Mouse (Mus musculus): ENCODE measurements around the gene Lrguk. TPM values are rescaled to one million over a fixed set of nuclear protein-coding genes. Genes with fewer than 3 reads are reported as not detected.

Gene Lrguk
- total RNA-seq, 2 experiments from 2014 or later: 2.9 to 3.3 TPM

DNA sequence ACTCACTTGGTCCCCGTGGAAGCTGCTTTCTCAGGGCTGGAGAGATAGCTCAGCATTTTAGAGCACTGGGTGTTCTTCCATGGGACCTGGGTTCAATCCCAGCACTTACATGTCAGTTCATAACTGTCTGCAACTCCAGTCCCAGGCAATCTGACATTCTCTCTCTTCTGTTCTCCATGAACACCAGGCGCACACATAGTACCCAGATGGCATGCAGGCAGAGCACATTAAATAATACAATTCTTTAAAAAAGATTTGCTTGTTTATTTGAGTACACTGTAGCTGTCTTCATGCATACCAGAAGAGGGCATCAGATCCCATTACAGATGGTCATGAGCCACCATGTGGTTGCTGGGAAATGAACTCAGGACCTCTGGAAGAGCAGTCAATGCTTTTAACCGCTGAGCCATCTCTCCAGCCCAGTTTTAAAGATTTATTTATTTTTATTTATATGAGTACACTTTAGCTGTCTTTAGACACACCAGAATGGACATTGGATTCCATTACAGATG is 44.7 kb downstream of the Lrguk start:
- TF ChIP-seq CTCF (IDR thresholded peaks at IDR 0.05): peak; percentile 23; the same call in 1 of the 2 replicates
- no peak overlapping the region for H3K4me3 ChIP-seq
- H3K27ac ChIP-seq: no peak overlapping the region
- intact Hi-C loops (cut with DNase I): no loop called here
- DNase-seq (ENCODE audit: extremely low spot score in 1 of 2, low spot score in 2 of 2): no peak

DNA sequence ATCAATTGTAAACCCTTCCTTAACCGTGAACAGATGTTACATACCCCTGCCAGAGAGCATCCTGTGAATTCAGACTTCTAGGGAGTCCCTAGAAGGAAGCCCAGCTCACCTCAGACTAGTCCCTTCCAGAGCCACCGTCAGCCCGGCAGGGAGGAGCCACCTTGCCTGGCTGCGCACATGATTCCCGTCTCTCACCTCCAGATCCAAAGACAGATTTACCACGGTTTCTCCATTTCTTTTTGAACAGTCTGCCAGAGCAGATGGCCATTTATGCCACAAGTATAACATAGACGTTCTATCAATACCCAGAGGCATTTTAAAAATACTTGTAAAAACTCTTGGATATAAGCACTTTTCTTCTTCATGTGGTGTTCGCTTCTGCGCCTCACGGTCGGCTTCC is 46.3 kb downstream of the Lrguk start:
- no peak for DNase-seq (ENCODE audit: extremely low spot score in 1 of 2, low spot score in 2 of 2)
- Histone ChIP-seq H3K4me3 (no peak overlapping the region), H3K27ac (no peak overlapping the region)
- intact Hi-C loops (cut with DNase I): no loop called here
- TF ChIP-seq CTCF (IDR thresholded peaks at IDR 0.05): no peak

DNA sequence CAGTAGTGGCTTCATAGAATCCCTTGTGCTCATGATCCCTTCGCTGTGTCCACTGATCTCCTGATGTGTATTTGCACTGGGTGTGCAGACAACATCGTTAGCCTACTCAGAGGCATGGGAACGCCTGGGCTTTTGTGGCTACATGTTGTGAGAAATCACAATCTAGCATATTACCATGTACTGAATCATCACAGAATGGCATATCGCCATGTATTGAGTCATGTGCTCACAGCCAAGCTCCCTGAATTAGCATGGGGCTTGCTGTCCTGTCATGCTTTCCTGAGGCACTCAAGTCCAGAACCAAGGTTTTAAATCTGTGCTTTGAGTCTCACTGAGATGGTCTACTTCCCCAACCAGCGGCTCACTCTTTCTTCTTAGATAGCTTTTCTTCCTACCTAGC is 54.2 kb downstream of the Lrguk start:
- intact Hi-C loops (cut with DNase I): no loop called here
- TF ChIP-seq CTCF (IDR thresholded peaks at IDR 0.05): no peak
- H3K27ac ChIP-seq: no peak overlapping the region
- H3K4me3 ChIP-seq: no peak overlapping the region
- no peak for DNase-seq (ENCODE audit: extremely low spot score in 1 of 2, low spot score in 2 of 2)

DNA sequence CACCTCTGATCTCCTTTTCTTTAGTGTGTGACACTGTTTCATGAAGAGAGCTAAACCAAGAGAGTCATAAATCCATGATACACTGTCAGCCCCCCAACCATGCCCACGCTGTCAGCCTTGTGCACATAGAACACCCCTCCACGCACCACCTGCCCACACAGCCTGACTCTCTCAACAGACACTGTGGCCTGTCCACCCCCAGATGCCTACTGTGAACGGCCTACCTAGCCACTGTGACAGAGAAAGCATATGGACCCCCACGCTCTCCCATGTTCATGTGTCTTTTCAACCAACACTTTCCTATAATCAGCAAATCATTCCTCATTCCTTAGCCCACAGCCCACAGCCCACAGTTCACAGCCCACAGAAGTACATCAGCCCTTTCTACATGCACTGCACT is 58.5 kb downstream of the Lrguk start:
- no peak for TF ChIP-seq CTCF (IDR thresholded peaks at IDR 0.05)
- DNase-seq (ENCODE audit: extremely low spot score in 1 of 2, low spot score in 2 of 2): peak in 1 of 2 experiments; percentile 14
- intact Hi-C loops (cut with DNase I): loop anchor here (5.0 kb wide), 1 partner anchor 65 kb away; no protein-coding TSS in a partner anchor
- no peak overlapping the region for H3K4me3 ChIP-seq
- no peak overlapping the region for H3K27ac ChIP-seq

DNA sequence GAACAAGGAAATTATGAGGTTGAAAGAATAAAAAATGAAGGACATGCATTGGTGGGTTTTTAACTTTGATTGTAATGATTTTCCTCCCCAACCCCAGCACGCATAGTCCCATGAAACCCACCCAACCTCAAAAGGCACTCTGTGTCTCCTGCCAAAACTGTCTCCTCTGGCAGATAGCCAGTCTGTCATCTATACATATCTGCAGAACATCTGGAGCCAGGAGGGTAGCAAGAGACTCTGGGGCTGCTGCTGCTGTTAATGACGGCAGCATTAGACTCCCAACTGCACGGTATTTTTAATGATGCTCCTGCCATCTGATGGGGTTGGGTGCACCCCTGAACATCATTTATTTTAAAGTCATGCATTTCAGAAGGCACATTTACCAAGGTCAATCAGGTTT is 59.7 kb downstream of the Lrguk start:
- Histone ChIP-seq H3K27ac (no peak overlapping the region), H3K4me3 (no peak overlapping the region)
- intact Hi-C loops (cut with DNase I): loop anchor here (5.0 kb wide), 1 partner anchor 63 kb away; no protein-coding TSS in a partner anchor
- TF ChIP-seq CTCF (IDR thresholded peaks at IDR 0.05): no peak
- no peak for DNase-seq (ENCODE audit: extremely low spot score in 1 of 2, low spot score in 2 of 2)

DNA sequence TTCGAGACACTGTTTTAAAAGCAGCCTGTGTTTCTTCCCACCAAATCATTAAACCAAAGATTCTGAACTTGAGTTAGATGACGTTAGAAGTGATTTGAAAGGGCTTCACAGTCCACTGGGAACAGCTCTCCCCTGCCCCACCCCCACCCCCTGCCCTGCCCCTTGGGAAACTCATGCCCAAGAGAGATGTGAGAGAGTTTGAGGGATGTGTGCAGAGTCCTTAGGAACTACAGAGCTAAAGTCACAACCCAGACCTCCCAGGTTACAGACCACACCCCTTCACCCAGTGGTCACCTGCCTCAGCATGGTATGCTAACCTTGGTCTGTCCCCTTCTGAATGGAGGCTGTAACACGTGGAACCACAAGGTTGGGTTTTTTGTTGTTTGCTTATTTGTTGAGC is 62.3 kb downstream of the Lrguk start:
- intact Hi-C loops (cut with DNase I): no loop called here
- H3K4me3 ChIP-seq: no peak overlapping the region
- TF ChIP-seq CTCF (IDR thresholded peaks at IDR 0.05): no peak
- DNase-seq (ENCODE audit: extremely low spot score in 1 of 2, low spot score in 2 of 2): no peak
- H3K27ac ChIP-seq: no peak overlapping the region

DNA sequence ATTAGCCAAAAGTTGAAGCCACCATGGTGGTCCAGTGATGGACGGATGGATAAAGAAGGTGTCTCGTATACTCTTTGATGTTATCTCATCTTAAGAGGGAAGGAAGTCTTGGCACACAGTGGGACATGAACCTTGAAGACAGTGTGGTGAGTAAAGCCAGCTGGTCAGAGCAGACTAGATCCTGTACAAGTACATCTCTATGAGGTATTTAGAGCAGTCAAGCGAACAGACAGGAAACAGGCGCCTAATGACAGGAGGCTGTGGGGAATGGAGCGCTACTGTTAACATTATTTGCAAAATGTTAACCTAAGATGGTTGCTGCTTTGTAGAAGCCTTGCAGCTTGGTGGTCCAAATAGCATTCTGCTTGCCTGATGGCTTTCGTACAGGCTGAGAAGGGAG is 67.0 kb downstream of the Lrguk start:
- Histone ChIP-seq H3K4me3 (no peak overlapping the region), H3K27ac (no peak overlapping the region)
- no peak for TF ChIP-seq CTCF (IDR thresholded peaks at IDR 0.05)
- intact Hi-C loops (cut with DNase I): no loop called here
- no peak for DNase-seq (ENCODE audit: extremely low spot score in 1 of 2, low spot score in 2 of 2)

DNA sequence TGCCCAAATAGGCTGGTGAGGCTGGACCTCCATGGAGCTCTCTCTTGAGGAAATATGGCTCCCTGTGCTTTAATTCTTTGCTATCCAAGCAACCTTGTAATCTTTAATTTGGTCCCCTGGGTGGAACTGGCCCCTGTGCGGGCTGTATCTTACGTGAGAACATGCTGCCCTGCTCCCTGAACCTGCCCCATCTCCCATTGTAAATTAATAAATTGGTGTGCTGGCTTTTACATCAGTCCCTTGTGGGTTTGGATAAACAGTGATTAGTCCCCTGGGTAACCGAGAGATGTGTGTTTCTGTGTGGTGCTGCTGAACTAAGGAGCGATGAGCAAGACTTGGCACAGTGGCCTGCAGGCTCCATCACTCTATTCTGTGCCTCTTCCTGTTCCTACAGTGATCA is 67.7 kb downstream of the Lrguk start:
- no peak for DNase-seq (ENCODE audit: extremely low spot score in 1 of 2, low spot score in 2 of 2)
- no peak for TF ChIP-seq CTCF (IDR thresholded peaks at IDR 0.05)
- intact Hi-C loops (cut with DNase I): no loop called here
- Histone ChIP-seq H3K27ac (no peak overlapping the region), H3K4me3 (no peak overlapping the region)

DNA sequence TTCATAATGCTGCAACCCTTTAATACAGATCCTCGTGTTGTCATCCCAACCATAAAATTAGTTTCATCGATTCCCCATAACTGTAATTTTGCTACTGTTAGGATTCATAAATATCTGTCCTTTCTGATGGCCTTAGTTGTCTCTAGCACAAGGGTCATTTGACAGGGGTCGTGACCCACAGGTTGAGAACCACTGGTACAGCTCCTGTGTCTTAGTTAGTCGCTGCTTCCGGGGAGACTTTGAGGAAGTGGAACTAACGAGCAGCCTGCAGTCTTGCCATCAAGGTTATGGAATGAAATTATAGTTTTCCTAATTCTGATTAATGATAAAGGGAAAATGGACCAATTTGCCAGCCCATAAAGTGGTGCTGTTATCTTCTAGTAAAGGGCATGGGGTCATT is 70.5 kb downstream of the Lrguk start:
- intact Hi-C loops (cut with DNase I): no loop called here
- no peak for DNase-seq (ENCODE audit: extremely low spot score in 1 of 2, low spot score in 2 of 2)
- Histone ChIP-seq H3K27ac (no peak overlapping the region), H3K4me3 (no peak overlapping the region)
- no peak for TF ChIP-seq CTCF (IDR thresholded peaks at IDR 0.05)

DNA sequence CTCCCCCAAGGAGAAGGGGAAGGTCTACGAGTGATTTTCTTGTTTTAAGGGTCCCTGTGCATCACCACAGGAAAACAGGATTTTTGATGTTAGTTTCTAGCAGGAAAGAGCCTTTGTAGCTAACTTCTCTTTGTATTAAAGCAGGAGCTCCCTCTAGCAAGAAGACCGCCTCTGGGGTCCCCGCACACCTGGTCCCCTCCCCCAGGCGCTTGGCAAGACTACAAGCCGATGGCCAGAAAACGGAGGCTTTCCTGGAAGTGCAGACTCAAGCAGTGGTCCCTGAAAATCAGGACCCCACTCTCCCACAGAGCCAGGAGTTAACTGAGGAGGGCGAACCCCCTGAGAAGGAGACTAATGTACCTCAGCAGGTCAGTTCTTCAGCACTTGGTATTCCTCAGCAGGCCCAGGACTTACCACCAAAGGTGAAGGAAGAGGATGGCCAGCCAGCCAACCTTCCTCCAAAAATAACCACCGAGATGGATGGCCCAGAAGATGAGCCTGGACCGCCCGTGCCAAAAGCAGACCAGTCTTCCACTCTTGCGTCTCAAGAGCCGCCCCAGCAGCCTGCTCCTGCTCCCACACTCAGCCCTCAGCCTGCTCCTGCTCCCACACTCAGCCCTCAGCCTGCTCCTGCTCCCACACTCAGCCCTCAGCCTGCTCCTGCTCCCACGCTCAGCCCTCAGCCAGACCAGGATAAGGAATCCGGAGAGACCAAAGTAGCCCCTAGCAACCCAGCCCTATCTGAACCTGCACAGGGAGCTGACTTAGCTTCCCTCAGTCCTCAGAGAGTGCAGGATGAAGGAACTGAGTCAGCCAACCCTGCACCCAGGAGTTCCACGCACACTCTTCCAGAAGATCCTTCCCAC is 72.5 kb downstream of the Lrguk start:
- H3K4me3 ChIP-seq: no peak overlapping the region
- no peak overlapping the region for H3K27ac ChIP-seq
- intact Hi-C loops (cut with DNase I): no loop called here
- DNase-seq (ENCODE audit: extremely low spot score in 1 of 2, low spot score in 2 of 2): no peak
- no peak for TF ChIP-seq CTCF (IDR thresholded peaks at IDR 0.05)

DNA sequence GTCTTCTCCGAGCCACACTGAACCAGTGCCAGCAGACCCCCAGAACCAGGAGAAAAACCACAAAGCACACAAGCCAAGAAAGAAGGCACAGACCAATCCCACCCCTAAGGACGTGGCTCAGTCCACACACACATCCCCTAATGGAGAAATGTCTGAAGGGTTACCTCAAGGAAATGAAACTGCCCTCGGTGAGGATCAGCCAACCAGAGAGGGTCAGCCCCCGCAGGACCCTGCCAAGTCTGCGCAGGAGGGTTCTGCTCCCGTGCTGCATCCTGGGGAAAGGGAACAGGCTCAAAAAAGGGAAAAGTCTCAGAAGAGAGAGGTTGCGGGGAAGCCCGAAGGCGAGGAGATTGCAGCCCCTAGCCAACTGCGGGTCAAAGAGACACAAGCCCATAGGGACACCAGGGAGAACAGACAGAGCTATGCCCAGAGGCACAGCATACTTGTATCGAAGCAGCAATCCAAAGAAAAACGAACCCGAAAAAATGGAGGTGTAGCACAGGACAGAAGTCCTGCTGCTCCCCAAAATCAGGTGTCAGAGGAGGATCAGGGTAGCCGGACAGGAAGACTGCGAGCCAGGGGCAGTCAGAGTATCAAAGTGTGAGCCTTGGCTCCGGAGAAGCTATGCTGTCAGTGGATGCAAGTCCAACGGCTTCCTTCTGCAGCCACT is 74.1 kb downstream of the Lrguk start:
- H3K27ac ChIP-seq: no peak overlapping the region
- no peak for TF ChIP-seq CTCF (IDR thresholded peaks at IDR 0.05)
- intact Hi-C loops (cut with DNase I): no loop called here
- DNase-seq (ENCODE audit: extremely low spot score in 1 of 2, low spot score in 2 of 2): no peak
- H3K4me3 ChIP-seq: no peak overlapping the region

DNA sequence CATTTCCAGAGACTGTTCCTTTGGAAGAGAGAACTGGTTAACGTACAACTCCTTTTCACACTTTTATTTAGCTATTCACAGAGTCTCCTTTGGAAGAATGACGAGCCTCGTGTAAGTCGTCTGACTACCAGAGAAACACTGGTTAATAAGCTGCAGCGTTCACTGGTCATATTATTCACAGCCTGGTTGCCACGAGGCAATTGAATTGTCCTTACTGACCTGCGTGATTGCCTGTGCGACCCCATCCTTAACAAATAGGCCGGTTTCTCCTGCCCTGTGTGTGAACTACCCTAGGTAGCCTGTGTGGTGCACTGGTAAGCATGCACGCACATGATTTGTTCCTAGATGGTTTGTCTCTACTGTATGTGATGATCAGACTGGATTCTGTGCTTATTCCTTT is 81.3 kb downstream of the Lrguk start:
- TF ChIP-seq CTCF (IDR thresholded peaks at IDR 0.05): no peak
- intact Hi-C loops (cut with DNase I): no loop called here

More for the DNA sequence above, 81.3 kb downstream of the Lrguk start:
- DNase-seq (ENCODE audit: extremely low spot score in 1 of 2, low spot score in 2 of 2): no peak
- no peak overlapping the region for H3K27ac ChIP-seq
- H3K4me3 ChIP-seq: no peak overlapping the region

Measured in left cerebral cortex, adult 2 months (tissue).